Mouse (Mus musculus): ENCODE measurements around the gene Anapc7. TPM values are rescaled to one million over a fixed set of nuclear protein-coding genes. Genes with fewer than 3 reads are reported as not detected.

Anapc7 gene
- total RNA-seq, 2 experiments from 2014 or later, result 32.9 to 33.2 TPM

DNA sequence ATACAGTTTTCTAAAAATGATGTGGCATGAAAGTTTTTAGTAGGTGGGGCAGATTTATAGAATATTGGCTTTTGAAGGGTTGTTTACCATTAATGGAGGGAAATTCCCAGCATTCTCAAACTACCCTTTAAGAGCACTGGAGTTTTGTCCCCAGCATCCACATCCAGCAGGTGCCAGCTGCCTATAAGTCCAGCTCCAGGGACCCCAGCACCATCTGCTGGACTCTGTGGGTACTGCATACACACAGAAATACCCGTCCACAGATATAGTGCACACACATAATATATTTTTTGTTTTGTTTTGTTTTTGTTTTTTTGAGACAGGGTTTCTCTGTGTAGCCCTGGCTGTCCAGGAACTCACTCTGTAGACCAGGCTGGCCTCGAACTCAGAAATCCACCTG, 27.6 kb upstream of the Anapc7 start:
- H3K27ac ChIP-seq, result no peak overlapping the region
- TF ChIP-seq CTCF (conservative IDR thresholded peaks at IDR 0.05), result peak; percentile 84
- H3K4me3 ChIP-seq, result no peak overlapping the region
- DNase-seq (ENCODE audit: low spot score in 2 of 2), result peak in 1 of 2 experiments; percentile 74

- H3K4me3 ChIP-seq, result no peak overlapping the region
- DNase-seq (ENCODE audit: low spot score in 2 of 2), result no peak
- no peak for TF ChIP-seq CTCF (conservative IDR thresholded peaks at IDR 0.05)
- peak overlapping the region; percentile 59; the same call in 1 of the 2 replicates for H3K27ac ChIP-seq
These were observed 24.7 kb upstream of the Anapc7 start for GRCm38 (mm10) chr5:122396791-122397190.

- no peak for DNase-seq (ENCODE audit: low spot score in 2 of 2)
- no peak overlapping the region for H3K4me3 ChIP-seq
- no peak for TF ChIP-seq CTCF (conservative IDR thresholded peaks at IDR 0.05)
- H3K27ac ChIP-seq, result peak overlapping the region; percentile 59
These were observed 24.0 kb upstream of the Anapc7 start for GRCm38 (mm10) chr5:122397495-122397894.

GRCm38 (mm10) chr5:122399871-122400270, 21.6 kb upstream of the Anapc7 start:
- Histone ChIP-seq H3K4me3 (no peak overlapping the region), H3K27ac (peak overlapping the region; percentile 68)
- DNase-seq (ENCODE audit: low spot score in 2 of 2), result no peak
- TF ChIP-seq CTCF (conservative IDR thresholded peaks at IDR 0.05), result no peak

GRCm38 (mm10) chr5:122400628-122401302, 20.7 kb upstream of the Anapc7 start:
- Histone ChIP-seq H3K27ac (peak overlapping the region; percentile 68), H3K4me3 (no peak overlapping the region)
- no peak for TF ChIP-seq CTCF (conservative IDR thresholded peaks at IDR 0.05)
- DNase-seq (ENCODE audit: low spot score in 2 of 2), result peak in 1 of 2 experiments; percentile 61

DNA sequence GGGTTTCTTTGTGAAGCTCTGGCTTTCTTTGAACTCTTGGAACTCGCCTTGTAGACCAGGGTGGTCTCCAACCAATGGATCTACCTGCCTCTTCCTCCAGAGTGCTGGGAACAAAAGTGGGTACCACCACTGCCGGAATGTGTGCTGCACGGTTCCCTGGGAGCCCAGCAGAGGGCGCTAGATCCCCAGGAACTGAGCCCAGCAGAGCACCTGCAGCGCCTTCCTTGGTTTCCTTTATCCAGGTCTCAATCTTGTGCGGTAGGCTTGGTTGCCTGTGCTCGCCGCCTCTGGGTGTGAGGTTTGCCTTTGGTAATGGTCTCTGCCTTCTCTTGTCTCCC, 20.2 kb upstream of the Anapc7 start:
- DNase-seq (ENCODE audit: low spot score in 2 of 2), result peak; percentile 56 to 83
- peak overlapping the region; percentile 68 for H3K27ac ChIP-seq
- no peak overlapping the region for H3K4me3 ChIP-seq
- peak; percentile 100 for TF ChIP-seq CTCF (conservative IDR thresholded peaks at IDR 0.05)

GRCm38 (mm10) chr5:122402160-122402559, 19.3 kb upstream of the Anapc7 start:
- H3K4me3 ChIP-seq, result no peak overlapping the region
- no peak for DNase-seq (ENCODE audit: low spot score in 2 of 2)
- no peak for TF ChIP-seq CTCF (conservative IDR thresholded peaks at IDR 0.05)
- H3K27ac ChIP-seq, result peak overlapping the region; percentile 68

DNA sequence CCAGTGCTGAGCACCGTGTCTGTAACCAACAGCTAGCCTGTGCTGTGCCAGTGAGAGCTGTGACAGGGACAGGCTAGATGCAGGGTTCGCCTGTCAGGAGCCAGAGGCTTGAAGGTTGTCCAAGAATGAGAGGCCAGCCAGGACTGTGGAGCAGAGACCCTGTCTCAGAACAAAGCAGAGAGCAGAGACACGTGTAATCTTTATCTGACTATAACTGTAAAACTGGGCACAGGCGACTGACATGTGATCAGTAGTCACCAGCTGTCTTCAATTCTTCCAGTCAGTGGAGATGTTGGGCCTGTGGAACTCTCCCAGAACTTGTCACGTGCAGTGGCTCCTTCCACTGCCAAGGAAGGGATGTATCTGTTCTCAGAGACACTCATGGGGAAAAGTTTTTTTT, 18.7 kb upstream of the Anapc7 start:
- Histone ChIP-seq H3K4me3 (no peak overlapping the region), H3K27ac (peak overlapping the region; percentile 68)
- no peak for TF ChIP-seq CTCF (conservative IDR thresholded peaks at IDR 0.05)
- peak; percentile 55 to 72 for DNase-seq (ENCODE audit: low spot score in 2 of 2)

DNA sequence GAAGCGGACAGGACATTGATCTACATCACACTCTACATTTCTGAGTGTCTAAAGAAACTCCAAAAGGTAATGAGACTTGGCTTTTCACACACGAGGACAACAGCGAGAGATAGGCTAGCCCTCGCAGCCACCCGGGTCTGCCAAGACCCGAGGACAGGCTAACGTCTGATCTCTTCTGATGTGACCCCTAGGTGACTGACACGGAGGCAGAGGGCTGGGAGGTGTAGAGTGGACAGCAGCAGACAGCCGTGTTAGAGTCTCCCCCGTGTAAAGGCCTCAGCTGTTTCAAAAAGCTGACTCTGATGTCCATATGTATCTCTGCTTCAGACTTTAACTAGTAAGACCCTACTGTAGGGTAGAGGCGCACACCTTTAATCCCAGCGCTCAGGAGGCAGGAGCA, 18.1 kb upstream of the Anapc7 start:
- no peak for DNase-seq (ENCODE audit: low spot score in 2 of 2)
- H3K4me3 ChIP-seq, result no peak overlapping the region
- H3K27ac ChIP-seq, result peak overlapping the region; percentile 68
- TF ChIP-seq CTCF (conservative IDR thresholded peaks at IDR 0.05), result no peak

- DNase-seq (ENCODE audit: low spot score in 2 of 2), result no peak
- no peak for TF ChIP-seq CTCF (conservative IDR thresholded peaks at IDR 0.05)
- H3K27ac ChIP-seq, result no peak overlapping the region
These were observed 16.0 kb upstream of the Anapc7 start for GRCm38 (mm10) chr5:122405537-122405936.

GRCm38 (mm10) chr5:122409692-122410645, 11.5 kb upstream of the Anapc7 start:
- no peak for DNase-seq (ENCODE audit: low spot score in 2 of 2)
- Histone ChIP-seq H3K27ac (no peak overlapping the region), H3K4me3 (no peak overlapping the region)
- peak; percentile 55 for TF ChIP-seq CTCF (conservative IDR thresholded peaks at IDR 0.05)

More at GRCm38 (mm10) chr5:122405537-122405936, 16.0 kb upstream of the Anapc7 start:
- H3K4me3 ChIP-seq, result no peak overlapping the region

- Histone ChIP-seq H3K27ac (no peak overlapping the region), H3K4me3 (no peak overlapping the region)
- no peak for TF ChIP-seq CTCF (conservative IDR thresholded peaks at IDR 0.05)
- DNase-seq (ENCODE audit: low spot score in 2 of 2), result no peak
These were observed 9.6 kb upstream of the Anapc7 start for GRCm38 (mm10) chr5:122411892-122412291.

DNA sequence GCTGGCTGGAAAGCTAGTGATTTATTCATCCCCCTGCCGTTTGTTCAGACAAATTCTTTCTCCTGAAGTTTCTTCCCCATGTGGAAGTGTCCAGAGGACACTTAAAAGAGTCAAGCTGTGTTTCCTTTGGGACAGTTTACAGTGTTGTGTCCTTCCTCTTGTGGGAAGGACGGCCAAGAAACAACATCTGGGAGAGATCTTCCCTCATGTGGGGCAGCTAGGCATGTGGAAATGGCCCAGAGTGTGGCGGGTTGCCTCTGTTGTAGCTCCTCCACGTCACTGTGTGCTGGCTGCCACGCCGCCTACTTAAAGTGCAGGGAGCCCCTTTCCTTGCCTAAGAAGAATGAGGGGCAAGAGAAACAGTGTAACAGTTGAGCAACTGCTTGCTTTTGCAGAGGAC, 8.7 kb upstream of the Anapc7 start:
- Histone ChIP-seq H3K4me3 (no peak overlapping the region), H3K27ac (no peak overlapping the region)
- TF ChIP-seq CTCF (conservative IDR thresholded peaks at IDR 0.05), result no peak
- DNase-seq (ENCODE audit: low spot score in 2 of 2), result no peak

Data from layer of hippocampus, adult 2 months (tissue).